28 mouse cellular contexts compared by ENCODE assay signal in genomic region chr19:57121036-57121435, GRCm38 (mm10).
DNase-seq lines count a peak whose midpoint lies in the region; ATAC-seq and TF ChIP-seq lines count a peak whose summit lies in the region.
"Had no signal": no experiment of that assay in that cellular context is flagged by ENCODE, and none has a peak within 500 bp of the region (broad histone marks: within the 10 kb centered on the region; RNA-seq: fewer than 3 reads in every experiment).

No protein-coding gene starts in this region.

- peak; percentile 82 for DNase-seq in heart, adult 11 months
- DNase-seq in heart, adult 2 months: no peak
- peak; percentile 59 to 63 for DNase-seq in B cell, adult 2 months
- peak; percentile 73 for DNase-seq in induced T-regulatory cell, adult 2 months (ENCODE audit: low read depth)
- no peak for DNase-seq in ovary, postnatal 14 days (ENCODE audit: low spot score)
- DNase-seq in frontal cortex, postnatal 25 days (ENCODE audit: low spot score in 2 of 2): no peak
- DNase-seq in cerebellum, postnatal 14 days: no peak
- DNase-seq: adrenal gland, postnatal 10 days; cerebellum, adult 9-10 months; heart, postnatal 14 days; kidney, adult 2 months; kidney, postnatal 36 days; layer of hippocampus, postnatal 36 days; lung, postnatal 36 days; retina, postnatal 1 day; right cerebral cortex, postnatal 14 days; thymus, postnatal 4 days had no signal

- no peak overlapping the region for H3K4me3 ChIP-seq in heart, adult 2 months
- no peak overlapping the region for H3K4me3 ChIP-seq in stomach, embryonic 14.5 days (ENCODE audit: low read depth, low read length)
- H3K4me3 ChIP-seq: embryonic facial prominence, embryonic 15.5 days; hindbrain, embryonic 10.5 days; intestine, embryonic 15.5 days; liver, embryonic 15.5 days; lung, embryonic 15.5 days; neural tube, embryonic 13.5 days had no signal

- WGBS in heart, adult 2 months: 81% methylated on average over 4 of the region's 4 CpGs
- 71% methylated on average over 4 of the region's 4 CpGs for WGBS in stomach, embryonic 14.5 days

- no peak overlapping the region; the same call in 1 of the 2 replicates for H3K27ac ChIP-seq in heart, adult 2 months
- no peak overlapping the region for H3K27ac ChIP-seq in stomach, embryonic 14.5 days (ENCODE audit: low read length)
- H3K27ac ChIP-seq: embryonic facial prominence, embryonic 15.5 days; intestine, embryonic 15.5 days; liver, embryonic 15.5 days; lung, embryonic 15.5 days; neural tube, embryonic 13.5 days had no signal

- 0 out of 2 replicates have a peak, but pooled peaks have one; percentile 31 for ATAC-seq in stomach, embryonic 14.5 days (ENCODE audit: insufficient number of reproducible peaks, insufficient read depth, low FRiP score, low read depth)
- ATAC-seq: forebrain, embryonic 14.5 days; hindbrain, embryonic 16.5 days; intestine, embryonic 15.5 days; midbrain, embryonic 16.5 days had no signal

- intact Hi-C loops in heart, adult 2 months (cut with DNase I): no loop called here

- peaks cover 34% of the 10 kb centered on the region for H3K4me1 ChIP-seq in heart, adult 2 months (ENCODE audit: control insufficient read depth, insufficient read depth, low read length)
- H3K4me1 ChIP-seq in stomach, embryonic 14.5 days (ENCODE audit: control insufficient read depth, insufficient read depth, low read length): peaks cover 26% of the 10 kb centered on the region; the same call in 1 of the 2 replicates

- TF ChIP-seq POLR2A in heart, adult 2 months (IDR thresholded peaks at IDR 0.05; ENCODE audit: insufficient read depth, low read depth, low read length): no peak

- H3K4me2 ChIP-seq in stomach, embryonic 14.5 days (replicated peaks; ENCODE audit: low read depth, low read length): no peak overlapping the region
- H3K4me2 ChIP-seq: embryonic facial prominence, embryonic 15.5 days; intestine, embryonic 15.5 days; liver, embryonic 15.5 days; lung, embryonic 15.5 days; midbrain, embryonic 11.5 days; neural tube, embryonic 13.5 days had no signal

- H3K36me3 ChIP-seq in heart, adult 2 months (ENCODE audit: control insufficient read depth, insufficient read depth, low read length): peaks cover 40% of the 10 kb centered on the region
- H3K36me3 ChIP-seq in stomach, embryonic 14.5 days (ENCODE audit: control insufficient read depth, insufficient read depth, low read length): no peaks in the 10 kb centered on the region
- H3K36me3 ChIP-seq: embryonic facial prominence, embryonic 15.5 days; hindbrain, embryonic 10.5 days; intestine, embryonic 15.5 days; liver, embryonic 15.5 days; lung, embryonic 15.5 days; neural tube, embryonic 13.5 days had no signal

- H3K9me3 ChIP-seq in stomach, embryonic 14.5 days (ENCODE audit: control insufficient read depth, low read depth, low read length): no peaks in the 10 kb centered on the region
- H3K9me3 ChIP-seq: embryonic facial prominence, embryonic 15.5 days; hindbrain, embryonic 10.5 days; intestine, embryonic 15.5 days; liver, embryonic 15.5 days; lung, embryonic 15.5 days; neural tube, embryonic 13.5 days had no signal

- TF ChIP-seq EP300 in heart, adult 2 months (IDR thresholded peaks at IDR 0.05; ENCODE audit: insufficient read depth, low read depth, low read length): no peak

- TF ChIP-seq CTCF in heart, adult 2 months (IDR thresholded peaks at IDR 0.05): no peak

- peaks cover 4% of the 10 kb centered on the region; the same call in 1 of the 2 replicates for H3K79me2 ChIP-seq in heart, adult 2 months (replicated peaks; ENCODE audit: control insufficient read depth, insufficient read depth, low read length)

- no peak overlapping the region for H3K9ac ChIP-seq in heart, adult 2 months (ENCODE audit: low read depth, low read length)
- no peak overlapping the region for H3K9ac ChIP-seq in stomach, embryonic 14.5 days (replicated peaks; ENCODE audit: low read depth, low read length)
- H3K9ac ChIP-seq: embryonic facial prominence, embryonic 15.5 days; intestine, embryonic 15.5 days; liver, embryonic 15.5 days; lung, embryonic 15.5 days; neural tube, embryonic 13.5 days had no signal

- H3K27me3 ChIP-seq in heart, adult 2 months (ENCODE audit: control insufficient read depth, insufficient read depth, low read length): no peaks in the 10 kb centered on the region
- no peaks in the 10 kb centered on the region for H3K27me3 ChIP-seq in stomach, embryonic 14.5 days (ENCODE audit: control insufficient read depth, insufficient read depth, low read length)
- H3K27me3 ChIP-seq: embryonic facial prominence, embryonic 15.5 days; intestine, embryonic 15.5 days; lung, embryonic 15.5 days; neural tube, embryonic 13.5 days had no signal

Comparison
In these comparisons a context has a peak if more than half of its experiments do, and no peak if none do; other contexts are left out.
1. DNase-seq: peak in heart, adult 11 months (single experiment), B cell, adult 2 months (2 of 2) and induced T-regulatory cell, adult 2 months (single experiment); none in heart, adult 2 months (0 of 2), ovary, postnatal 14 days (single experiment), frontal cortex, postnatal 25 days (0 of 2) and cerebellum, postnatal 14 days (0 of 2).